Mouse (Mus musculus): ENCODE data around the gene Leprot.

Leprot gene

DNA sequence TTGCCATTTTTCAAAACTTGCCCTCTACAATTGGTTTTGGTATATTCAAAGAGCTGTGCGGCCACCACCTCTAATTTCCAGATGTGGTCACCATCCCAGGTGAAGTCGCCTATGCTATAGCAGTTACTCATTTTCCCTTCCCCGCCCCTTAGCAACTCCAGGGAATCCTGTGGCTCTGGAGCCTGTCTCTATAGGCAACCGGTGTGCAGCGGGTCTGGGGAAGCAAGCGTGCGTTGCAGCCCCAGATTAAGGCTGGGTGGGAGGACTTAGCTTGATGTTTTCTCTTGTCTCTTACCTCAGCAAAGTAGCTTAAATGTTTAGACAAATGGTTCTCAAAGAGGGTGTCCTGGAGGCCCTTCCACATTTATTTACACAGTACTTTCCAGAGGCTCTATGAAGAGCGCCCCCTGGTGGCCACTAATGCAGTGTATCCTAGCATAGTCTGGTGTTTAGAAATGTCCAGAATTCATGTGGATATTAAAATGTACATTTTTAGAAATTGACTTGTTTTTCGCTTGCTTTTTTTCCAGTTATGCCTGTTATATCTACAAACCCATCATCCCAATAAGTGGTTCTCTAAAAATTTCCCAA is 16.7 kb downstream of the Leprot start:
- DNase-seq (ENCODE audit: low read depth) = peak; percentile 69

DNA sequence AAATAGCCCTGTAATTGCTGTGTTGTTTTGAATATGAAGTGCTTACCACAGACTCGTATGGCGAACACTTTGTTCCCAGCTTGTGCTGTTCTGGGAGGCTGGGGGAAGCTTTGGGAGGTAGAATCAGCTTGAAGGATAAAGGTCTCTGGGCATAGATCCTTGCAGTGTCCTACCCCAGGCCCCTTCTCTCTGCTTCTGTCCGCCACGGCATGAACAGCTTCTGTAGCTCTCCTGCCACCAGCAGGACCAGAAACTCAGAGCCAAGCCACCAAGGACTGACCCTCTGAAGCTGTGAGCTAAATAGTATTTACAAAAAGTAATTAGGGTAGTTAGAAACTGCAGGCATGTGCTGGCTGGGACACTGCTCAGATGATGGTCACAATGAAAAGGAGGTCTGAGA is 17.2 kb downstream of the Leprot start:
- DNase-seq (ENCODE audit: low read depth) = no peak

DNA sequence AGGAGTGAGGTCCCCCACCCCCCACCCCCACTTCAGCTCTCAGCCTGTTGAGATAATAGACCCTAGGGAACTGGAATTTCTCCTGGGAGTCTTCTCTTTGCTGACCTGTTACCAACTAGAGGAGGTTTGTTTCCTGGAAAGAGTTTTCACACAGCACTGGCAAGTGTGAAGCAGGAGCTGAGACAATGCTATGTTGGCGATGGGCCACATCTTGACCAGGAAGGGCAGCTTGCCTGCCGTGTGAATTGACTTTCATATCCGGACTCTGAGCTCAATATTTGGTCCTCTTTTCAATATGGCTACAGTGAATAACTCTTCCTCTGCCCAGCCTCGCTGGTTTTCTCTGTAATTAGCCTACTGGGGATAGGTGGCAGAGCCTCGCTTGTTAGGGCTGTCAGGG is 21.6 kb downstream of the Leprot start:
- DNase-seq (ENCODE audit: low read depth) = no peak

DNA sequence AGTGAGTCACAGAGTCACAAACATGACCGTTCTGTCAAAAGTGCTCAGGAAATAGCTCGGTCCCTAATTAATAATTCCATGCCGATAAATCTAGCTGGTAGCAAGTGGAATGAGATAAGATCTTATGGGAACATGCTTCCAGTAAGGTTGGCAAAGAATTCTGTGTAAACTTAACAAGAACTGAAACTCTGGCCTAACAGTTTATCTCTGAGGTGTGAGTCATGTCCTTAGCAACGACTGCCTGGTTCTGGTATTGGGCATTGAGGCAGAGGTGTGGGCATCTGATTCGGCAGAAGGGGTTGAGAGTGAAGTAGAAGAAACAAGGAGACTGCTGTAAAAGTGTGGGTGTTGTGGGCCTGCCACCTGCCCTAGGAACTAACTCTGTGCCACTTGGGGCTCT is 22.3 kb downstream of the Leprot start:
- DNase-seq (ENCODE audit: low read depth) = no peak

DNA sequence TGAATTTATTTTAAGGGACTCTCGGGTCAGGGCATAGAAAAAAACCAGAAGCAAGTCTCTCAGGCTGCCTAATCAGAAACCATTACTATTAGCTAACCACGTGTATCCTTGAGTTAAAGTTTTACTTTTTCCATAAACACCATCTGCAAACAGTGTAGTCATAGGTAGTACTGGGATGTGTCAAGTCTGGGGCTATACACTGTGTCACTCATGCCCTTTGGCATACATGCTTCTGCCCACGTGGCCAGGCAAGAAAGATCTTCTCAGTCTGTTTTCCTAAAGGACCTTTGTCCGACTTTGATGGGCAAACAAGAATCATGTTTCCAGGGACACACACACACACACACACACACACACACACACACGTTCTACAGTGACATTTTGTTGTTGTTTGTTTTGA is 27.3 kb downstream of the Leprot start:
- DNase-seq (ENCODE audit: low read depth) = no peak

DNA sequence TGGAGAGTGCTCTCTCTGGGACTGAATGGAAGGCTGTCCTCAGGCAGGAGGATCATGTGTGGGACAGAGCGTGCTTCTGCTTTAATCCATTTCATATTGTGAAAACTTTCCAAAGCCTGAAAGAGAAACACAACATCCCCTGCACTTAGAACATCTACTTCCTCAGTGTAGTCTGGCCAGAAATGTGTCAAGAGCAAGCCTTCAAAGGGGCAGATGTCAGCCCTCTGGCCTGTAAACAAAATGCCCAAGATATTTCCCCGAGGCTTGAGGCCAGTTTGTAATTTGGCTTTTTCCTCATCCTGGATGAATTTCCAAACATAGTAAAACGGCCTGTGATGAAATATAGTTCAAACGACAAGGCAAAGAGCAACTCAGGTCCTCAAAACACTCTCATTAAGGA is 28.2 kb downstream of the Leprot start:
- no peak for DNase-seq (ENCODE audit: low read depth)

DNA sequence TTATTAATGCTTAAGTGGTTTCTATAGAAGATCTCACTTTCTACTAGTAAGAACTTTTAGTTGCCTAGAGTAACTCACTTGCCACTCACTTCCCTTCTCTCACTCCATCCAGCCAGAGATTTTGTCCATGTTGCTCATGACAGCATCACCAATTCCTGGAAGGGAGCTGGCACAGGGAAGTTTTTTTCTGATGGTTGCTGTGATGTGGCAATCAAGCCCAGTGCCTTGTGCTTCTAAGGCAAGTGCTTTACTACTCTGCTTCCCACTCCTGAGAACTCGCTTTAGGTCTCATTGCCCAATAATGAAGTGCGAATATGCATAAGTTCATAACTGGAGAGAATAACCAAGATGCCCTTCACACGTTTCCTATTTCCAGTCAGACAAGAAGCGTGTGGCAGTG is 35.1 kb downstream of the Leprot start:
- no peak for DNase-seq (ENCODE audit: low read depth)

DNA sequence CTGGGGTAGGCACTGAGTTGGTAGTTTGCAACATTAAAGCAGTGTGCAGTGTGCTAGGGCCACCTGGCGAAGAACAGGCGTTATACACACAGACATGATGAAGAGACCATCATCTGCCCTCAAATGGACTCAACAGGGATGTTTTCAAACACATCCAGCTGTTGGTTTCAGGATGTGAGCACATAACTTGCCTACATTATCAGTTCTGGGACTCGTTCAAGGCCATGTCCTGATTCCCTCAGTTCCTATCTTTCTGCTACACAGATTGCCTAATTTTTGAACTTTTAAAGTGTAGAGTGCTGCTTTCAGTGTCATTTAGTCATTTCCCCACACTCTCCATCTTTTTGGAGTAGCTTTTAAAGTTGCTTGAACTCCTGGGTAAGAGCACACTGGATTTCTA is 35.6 kb downstream of the Leprot start:
- DNase-seq (ENCODE audit: low read depth) = no peak

DNA sequence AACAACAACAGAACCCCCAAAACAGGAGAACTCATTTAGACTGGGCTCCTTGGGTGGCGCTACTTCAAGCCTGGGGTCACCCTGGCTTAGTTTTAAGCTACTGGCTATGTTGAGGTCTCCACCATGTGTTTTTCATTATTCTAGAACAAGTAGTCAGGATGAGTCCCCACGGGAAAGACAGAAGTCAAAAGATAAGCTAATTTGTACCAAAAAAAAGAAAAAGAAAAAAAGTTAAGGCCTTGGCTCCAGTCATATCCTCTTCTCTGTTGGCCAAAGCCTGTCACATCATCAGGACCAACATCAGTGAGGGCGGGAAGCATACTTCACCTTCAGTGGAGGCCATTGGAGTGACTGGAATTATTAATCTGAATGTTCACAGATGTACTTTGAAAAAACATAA is 37.3 kb downstream of the Leprot start:
- no peak for DNase-seq (ENCODE audit: low read depth)

DNA sequence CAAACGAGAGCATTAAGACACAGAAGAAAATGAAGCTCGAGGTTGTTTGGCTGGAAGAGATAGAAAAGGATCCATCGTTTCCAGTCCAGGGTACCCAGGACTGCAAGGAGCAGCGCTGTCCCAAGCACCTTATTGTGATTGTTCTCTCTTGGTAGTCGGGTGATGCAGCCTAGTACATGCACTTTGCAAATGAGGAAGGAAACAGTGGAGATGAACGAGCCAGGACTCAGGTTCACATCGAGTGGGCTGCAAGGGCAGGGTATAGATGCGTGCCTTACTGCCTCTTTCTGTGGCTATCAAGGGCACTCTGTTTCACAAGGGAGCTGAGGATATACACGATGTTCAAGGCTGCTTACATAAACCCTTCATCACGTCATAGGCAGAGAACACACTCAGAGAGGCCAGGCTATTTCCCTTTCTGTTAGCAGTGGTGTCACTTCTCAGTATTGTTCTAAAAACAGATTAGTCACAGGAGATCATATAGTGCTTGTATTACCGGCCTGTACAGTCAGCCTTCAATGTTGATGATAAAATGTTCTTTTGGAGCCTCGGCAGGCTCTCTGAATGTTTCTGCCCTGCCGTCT is 38.8 kb downstream of the Leprot start:
- DNase-seq (ENCODE audit: low read depth) = no peak

DNA sequence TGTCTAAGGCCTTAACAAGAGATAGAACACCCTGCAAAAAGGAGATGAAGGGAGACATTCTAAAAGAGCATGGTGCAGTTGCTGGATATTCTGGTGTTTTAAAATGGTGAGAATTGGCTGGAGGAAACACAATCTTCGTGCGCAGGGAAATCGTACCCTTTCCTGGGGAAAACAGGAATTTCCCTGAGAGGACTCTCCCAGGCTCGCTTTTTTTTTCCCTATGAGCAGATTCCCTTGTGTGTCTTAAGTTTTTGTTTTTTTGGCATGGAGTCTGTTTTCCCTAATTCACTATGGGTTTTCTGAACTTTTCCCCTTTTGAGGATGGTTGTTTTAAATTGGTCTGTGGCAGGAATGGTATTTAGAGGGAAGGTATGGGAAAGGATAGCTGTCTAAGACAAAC is 41.7 kb downstream of the Leprot start:
- no peak for DNase-seq (ENCODE audit: low read depth)

DNA sequence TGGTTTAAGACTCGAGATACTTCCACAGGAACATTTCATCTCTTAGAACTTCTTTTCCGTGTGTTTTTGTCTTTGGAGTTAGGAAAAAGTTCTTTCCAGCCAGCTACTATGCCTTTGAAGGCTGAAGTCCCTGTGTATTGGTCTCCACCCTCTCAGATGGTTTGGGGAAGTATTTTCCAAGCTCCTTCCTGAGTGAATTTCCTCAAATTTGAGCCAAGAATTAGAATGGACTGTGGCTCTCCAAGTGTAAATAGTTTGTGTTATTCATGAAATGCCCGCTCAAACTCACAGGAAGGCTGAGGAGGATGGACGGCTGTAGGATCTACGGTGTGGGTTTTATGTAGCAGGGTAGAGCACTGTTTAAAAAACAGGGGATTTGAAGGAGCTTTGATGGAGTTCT is 42.1 kb downstream of the Leprot start:
- DNase-seq (ENCODE audit: low read depth) = no peak

DNA sequence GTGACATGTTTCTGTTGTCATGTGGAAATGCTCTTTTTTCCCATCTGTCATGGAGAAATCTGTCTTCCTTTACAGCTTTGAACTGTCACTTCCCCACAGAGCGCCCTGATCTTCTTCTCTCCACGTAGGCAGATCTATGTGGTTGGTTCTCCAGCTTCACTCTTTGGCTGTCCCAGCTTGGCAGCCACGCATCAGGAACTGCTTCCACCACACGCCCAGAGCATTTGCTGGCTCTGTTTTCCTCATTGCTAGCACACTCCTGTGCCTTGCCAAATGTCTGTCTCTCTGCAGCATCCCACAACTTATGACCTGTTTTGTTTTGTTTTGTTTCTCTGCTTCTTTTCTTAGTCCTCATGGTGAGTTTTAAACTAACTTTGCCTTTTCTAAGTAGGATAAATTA is 45.4 kb downstream of the Leprot start:
- no peak for DNase-seq (ENCODE audit: low read depth)

DNA sequence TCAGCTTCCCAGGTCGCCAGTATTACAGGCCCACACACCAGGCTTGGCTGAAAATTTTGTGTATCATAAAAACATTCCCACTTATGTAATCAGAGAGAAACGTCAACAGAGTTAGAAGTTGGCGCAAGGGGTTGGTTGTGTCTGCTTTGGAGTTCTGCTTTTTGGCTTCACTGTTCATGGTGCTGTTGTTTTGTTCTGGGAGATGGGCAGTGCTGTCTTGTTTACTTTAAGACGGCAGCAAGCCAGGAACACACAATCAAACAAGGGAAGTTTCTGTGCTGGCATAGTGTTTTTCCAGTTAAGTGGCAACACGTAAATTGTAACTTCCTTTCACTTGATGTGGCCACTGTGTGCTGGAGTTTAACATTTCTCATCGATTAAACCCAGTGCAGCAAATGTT is 47.0 kb downstream of the Leprot start:
- DNase-seq (ENCODE audit: low read depth) = no peak

DNA sequence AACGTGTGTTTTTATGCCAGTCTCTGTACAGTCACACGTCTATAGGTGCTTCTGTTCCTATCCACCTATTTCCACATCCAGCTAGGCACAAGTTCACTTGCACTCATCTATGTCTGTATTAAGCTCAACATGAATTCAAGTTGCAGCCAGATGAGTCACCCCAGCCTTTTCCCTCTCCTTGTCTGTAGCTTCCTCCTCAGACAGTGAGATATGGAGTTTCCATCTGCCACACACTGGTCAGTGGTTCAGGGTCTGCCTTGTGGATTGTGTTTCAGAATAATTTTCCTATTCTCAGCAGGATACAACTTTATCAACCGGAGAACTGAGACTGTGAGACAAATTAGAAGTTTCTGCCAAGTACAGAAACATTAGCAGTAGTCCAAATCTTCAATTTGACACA is 49.7 kb downstream of the Leprot start:
- DNase-seq (ENCODE audit: low read depth) = no peak

DNA sequence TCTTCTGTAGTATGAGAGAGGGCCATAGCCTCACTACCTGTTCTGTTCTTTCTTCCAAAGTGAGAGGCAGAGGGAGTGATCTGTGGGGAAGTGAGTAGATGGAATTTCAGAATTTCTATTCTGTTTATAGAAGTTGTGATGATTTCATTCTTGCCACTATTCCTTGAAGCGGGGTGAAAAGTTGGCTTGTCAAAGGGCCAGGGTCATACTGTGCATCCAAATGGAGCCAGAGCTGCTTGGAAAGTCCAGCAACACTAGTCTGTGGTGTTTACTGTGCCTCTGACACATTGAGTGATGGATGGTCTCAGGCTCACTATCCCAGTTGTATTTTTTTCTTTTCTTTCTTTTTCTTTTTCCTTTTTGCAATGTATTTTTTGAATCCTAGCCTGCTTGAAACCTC is 51.9 kb downstream of the Leprot start:
- no peak for DNase-seq (ENCODE audit: low read depth)

DNA sequence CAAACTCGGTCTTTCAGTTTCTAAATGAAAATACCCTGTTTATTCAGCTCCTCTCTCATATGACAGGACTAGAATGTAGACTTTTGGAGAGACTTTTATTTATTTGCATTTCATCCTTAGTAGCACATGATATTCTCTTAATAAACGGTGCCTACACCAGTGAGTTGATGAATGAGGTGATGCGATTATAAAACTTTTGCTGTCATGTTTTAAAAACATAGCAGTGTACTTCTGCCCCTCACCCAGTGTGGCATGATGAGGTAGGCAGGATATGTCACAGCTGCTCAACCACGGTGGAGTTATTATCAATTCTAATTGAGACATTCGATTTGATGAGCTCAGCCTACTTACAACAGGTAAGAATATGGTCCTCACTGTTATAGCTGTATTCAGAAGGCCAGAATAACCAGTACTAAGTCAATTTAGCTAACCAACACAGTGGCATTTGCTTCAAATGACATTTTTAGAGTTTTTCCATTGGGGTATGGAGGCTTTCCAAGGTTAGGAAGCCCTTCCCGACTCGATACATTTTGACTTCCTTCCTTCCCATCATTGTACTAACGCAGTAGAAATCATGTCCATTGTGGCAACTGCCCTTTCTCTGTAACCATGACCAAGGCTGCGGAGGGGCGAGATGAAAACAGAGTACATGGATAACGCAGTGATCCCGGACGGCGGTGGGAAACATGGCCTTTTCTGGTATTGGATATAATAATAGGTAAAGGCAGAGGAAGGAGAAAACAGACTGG is 53.5 kb downstream of the Leprot start:
- no peak for DNase-seq (ENCODE audit: low read depth)

DNA sequence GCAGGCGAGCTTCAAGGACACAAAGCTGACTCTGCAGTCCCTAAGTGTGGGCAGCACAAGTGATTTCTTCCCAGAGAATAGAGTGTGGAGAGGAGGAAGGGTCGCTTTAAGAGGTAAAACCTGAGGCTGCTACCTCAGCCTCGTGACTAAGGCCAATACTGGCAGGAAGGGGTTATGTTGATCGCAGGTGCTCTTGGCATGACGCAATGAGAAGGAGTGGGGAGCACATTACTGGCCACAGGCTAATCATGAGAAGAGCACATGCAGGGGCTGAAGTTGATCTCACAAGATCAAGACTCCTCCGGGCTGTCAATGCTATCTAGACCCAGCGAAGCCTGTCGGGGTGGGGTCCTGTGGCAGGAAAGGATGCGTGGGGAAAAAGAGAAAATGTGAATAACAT is 57.8 kb downstream of the Leprot start:
- DNase-seq (ENCODE audit: low read depth) = no peak

DNA sequence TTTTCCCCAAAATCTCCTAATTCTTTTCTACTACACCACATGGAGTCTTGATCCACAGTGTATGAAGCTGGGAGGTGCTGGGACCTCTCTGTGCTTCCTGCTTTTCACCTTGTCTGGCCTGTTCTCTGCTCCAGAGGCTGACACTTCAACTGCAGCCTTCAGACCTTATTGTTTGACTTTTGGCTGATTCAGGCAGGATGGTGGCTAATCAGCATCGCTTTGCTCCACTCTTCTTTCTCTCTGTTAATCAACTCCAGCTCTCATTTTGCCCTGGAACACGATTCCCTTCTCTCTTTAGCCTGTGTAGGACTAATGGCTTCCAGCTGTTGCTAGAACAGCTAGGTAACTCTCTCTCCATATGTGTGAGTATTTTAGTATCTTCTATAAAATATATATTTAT is 59.7 kb downstream of the Leprot start:
- no peak for DNase-seq (ENCODE audit: low read depth)

DNA sequence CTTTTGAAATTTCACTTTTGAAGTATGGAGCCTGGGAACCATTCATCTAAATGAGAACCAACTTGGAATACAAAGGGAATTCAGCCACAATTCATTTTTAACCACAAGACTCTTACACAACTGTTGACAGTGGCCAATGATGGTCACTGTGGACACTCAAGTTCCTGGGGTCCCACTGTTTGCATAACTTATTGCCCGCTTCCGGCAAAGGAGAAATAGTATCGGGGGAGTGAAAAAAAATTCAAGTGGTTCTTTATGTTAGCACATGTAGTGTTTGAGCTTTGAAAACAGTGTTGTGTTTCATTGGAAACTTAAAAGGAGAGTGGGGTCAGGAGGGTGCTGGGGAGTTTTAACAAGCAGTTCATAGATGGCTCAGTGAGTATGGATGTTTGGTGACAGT is 60.4 kb downstream of the Leprot start:
- no peak for DNase-seq (ENCODE audit: low read depth)

Measured in naive thymus-derived CD4-positive, alpha-beta T cell, adult 2 months (primary cell).